Mouse (Mus musculus) embryonic facial prominence, embryonic 14.5 days (tissue): Measurements from ENCODE around the gene Cdk9. TPM values are rescaled to one million over a fixed set of nuclear protein-coding genes. Genes with fewer than 3 reads are reported as not detected.

Source experiments
- ATAC-seq: fragments of 200-750 bp; cut with Nextera tagmentation; 2 replicates; pipeline ENCODE4 v1.8.0; 2017; ENCODE audit warnings: low read depth, moderate number of reproducible peaks, moderate TSS enrichment
- DNase-seq: peaks from one replicate; pipeline ENCODE4 v3.0.0-alpha.2; 2015; ENCODE audit warnings: low spot score
- H3K27ac ChIP-seq: fragments of 300-500 bp; sonication (generic); replicated peaks from 2 replicates; pipeline ENCODE4 v1.5.1; 2014; ENCODE audit warnings: low read depth, mild to moderate bottlenecking, low read length, moderate library complexity
- H3K27me3 ChIP-seq: fragments of 300-500 bp; sonication (generic); replicated peaks from 2 replicates; pipeline ENCODE4 v1.6.1; 2014; ENCODE audit warnings: low read length; ENCODE audit not compliant: control insufficient read depth, insufficient read depth
- H3K36me3 ChIP-seq: fragments of 300-500 bp; sonication (generic); 2 replicates; pipeline ENCODE4 v1.6.1; 2014; ENCODE audit warnings: low read length, mixed read lengths; ENCODE audit not compliant: control insufficient read depth, insufficient read depth
- H3K4me1 ChIP-seq: fragments of 300-500 bp; sonication (generic); 2 replicates; pipeline ENCODE4 v1.6.1; 2014; ENCODE audit warnings: antibody characterized with exemption, low read length; ENCODE audit not compliant: control insufficient read depth, insufficient read depth
- H3K4me2 ChIP-seq: fragments of 300-500 bp; sonication (generic); 2 replicates; pipeline ENCODE4 v1.6.1; 2014; ENCODE audit warnings: low read depth, mild to moderate bottlenecking, low read length, moderate library complexity, mixed read lengths
- H3K4me3 ChIP-seq: fragments of 300-500 bp; sonication (generic); 2 replicates; pipeline ENCODE4 v1.5.1; 2014; ENCODE audit warnings: low read depth, mild to moderate bottlenecking, low read length
- H3K9ac ChIP-seq: fragments of 300-500 bp; sonication (generic); 2 replicates; pipeline ENCODE4 v1.6.1; 2014; ENCODE audit warnings: low read depth, mild to moderate bottlenecking, low read length, moderate library complexity, mixed read lengths
- H3K9me3 ChIP-seq: fragments of 300-500 bp; sonication (generic); 2 replicates; pipeline ENCODE4 v1.6.1; 2016; ENCODE audit warnings: low read length; ENCODE audit not compliant: control insufficient read depth
- WGBS: fragments of 180-500 bp; shearing (Covaris S2); extraction: QIAGEN DNeasy Blood & Tissue Kit; methylation state at CpG from one replicate; pipeline ENCODE4 v1.1.7; 2014; 5-methylcytosine and 5-hydroxymethylcytosine counted together
- polyA plus RNA-seq: library from polyadenylated mRNA; unstranded; fragments of >200 nt; fragmentation: Nextera tagmentation; extraction: Ambion mirVana; gene quantifications from 2 replicates; pipeline ENCODE4 v1.2.1, GENCODE M21; 2014

Cdk9 gene
- polyA plus RNA-seq, 1 experiment from 2014 or later, result 67.4 TPM

DNA sequence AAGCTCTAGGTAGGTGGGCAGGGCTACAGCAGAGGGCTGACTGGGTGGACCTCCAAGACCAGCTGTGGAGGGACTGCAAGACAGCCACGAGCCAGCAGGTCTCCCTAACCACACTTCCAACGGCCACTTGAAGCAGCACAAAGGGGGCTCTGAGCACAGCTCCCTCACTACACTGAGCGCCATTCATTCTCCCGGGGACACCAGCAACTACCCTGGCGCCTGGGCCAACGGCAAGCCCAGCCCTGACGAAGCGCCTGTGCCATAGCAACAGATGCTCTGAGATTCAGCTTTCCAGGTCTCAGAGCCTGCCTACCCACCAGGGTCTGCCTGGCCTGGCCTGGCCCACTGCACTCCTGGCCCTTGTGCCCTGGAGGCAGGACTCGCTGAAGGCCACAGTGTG is 5.9 kb upstream of the Cdk9 start:
- peaks cover 20% of the 10 kb centered on the region; the same call in 1 of the 2 replicates for H3K4me1 ChIP-seq
- H3K4me3 ChIP-seq, result no peak overlapping the region
- 40% methylated on average over 9 of the region's 9 CpGs for WGBS
- H3K4me2 ChIP-seq, result no peak overlapping the region
- no peaks in the 10 kb centered on the region for H3K36me3 ChIP-seq
- peak; percentile 30 for ATAC-seq
- H3K27ac ChIP-seq, result peak overlapping the region; percentile 52
- peak; percentile 64 for DNase-seq
- H3K27me3 ChIP-seq, result no peaks in the 10 kb centered on the region
- no peaks in the 10 kb centered on the region for H3K9me3 ChIP-seq
- no peak overlapping the region for H3K9ac ChIP-seq

DNA sequence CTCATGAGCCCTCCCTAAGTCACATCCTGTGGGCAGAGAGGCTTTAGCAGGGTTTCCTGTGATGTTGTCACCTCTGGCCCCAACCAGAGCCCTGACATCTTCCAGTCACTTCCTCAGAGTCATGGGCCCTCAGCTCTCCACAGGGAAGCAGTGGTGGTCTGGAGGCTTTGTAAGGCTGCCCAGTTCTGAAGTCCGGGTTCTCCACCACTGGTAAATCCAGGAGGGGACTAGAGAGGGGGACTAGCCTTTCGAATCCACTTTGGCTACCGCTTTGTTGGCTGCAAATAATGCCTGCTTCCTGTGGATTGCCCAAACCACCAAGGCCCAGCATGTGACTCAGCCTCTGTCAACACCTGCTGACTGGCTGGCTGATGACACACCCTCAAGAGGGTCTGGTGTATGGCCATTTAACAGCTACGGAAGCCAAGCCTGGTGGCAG is 2.1 kb upstream of the Cdk9 start:
- peak overlapping the region; percentile 44; the same call in 1 of the 2 replicates for H3K27ac ChIP-seq

DNA sequence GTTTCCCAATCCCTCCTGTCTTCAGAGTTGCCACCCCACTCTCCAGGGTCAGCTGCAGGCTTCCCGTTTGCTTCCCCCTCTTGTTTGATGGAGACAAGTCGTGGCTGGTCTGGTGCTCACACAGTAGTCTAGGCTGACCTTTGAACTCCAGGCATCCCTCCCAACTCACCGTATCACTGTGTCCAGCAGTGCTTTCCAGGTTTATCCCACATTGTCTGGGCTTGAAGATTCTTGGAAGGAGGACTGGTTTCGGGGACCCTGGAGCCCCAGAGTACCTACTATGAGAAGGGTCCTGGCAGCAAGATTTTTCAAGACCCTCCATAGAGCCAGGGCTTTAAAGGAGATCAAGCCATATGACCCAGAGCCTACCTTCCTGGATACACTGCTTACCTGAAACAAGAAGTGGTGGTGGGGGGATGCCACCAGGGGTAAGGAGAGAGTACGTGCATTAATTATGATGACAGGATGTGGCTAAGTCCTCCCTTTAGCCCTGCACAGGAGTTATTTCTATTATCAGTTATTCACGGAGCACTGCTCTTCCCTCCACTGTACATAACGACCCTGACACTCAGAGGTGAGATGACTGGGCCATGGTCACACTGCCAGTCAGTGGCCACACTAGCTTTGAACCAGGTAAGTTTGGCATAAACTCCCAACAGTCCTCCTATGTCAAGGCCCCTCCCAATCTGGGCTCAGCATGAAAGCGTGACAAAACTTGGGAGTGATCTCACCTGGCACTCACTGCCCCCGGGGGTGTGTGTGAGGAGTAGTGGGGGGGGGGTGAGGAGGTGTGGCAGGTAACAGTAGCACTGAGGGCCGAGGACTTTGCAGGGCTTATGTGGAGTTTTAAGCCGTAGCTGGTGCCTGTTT is 1.5 kb upstream of the Cdk9 start:
- Histone ChIP-seq H3K36me3 (peaks cover 14% of the 10 kb centered on the region), H3K9ac (peak overlapping the region; percentile 86), H3K9me3 (no peaks in the 10 kb centered on the region), H3K27me3 (no peaks in the 10 kb centered on the region), H3K4me2 (0 out of 2 replicates have a peak overlapping the region, but pooled peaks have one; percentile 56), H3K4me1 (0 out of 2 replicates have a peak, but pooled peaks cover 3% of the 10 kb centered on the region), H3K27ac (peak overlapping the region; percentile 95), H3K4me3 (no peak overlapping the region; the same call in 1 of the 2 replicates)
- 45% methylated on average over 11 of the region's 11 CpGs for WGBS
- DNase-seq (no peak), ATAC-seq (no peak)

More for the DNA sequence above, 2.1 kb upstream of the Cdk9 start:
- Histone ChIP-seq H3K4me2 (no peak overlapping the region), H3K36me3 (peaks cover 7% of the 10 kb centered on the region), H3K9me3 (no peaks in the 10 kb centered on the region), H3K27me3 (no peaks in the 10 kb centered on the region), H3K9ac (no peak overlapping the region; the same call in 1 of the 2 replicates), H3K4me3 (no peak overlapping the region), H3K4me1 (0 out of 2 replicates have a peak, but pooled peaks cover 3% of the 10 kb centered on the region)
- DNase-seq (peak; percentile 36), ATAC-seq (no peak)
- WGBS, result 63% methylated on average over 4 of the region's 4 CpGs

DNA sequence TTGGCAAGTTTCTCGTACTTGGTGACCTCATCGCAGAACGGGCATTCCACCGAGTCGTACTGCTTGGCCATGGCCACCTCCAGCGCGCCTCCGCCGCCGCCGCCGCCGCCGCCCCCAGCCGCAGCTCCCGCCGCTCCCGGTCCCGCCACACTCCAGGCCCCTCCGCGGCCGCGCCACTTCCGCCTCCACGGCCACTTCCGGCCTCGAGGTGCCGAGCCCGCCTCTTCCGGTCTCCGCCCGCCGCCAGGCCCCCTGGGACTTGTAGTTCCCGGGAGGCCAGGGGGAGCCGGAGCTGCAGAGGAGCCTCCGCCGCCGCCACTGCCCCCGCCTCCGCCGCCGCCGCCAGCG is 316 bp downstream of the Cdk9 start:
- ATAC-seq, result peak; percentile 93
- WGBS, result no CpG with 5 or more reads among the region's 44 CpGs
- H3K36me3 ChIP-seq, result peaks cover 32% of the 10 kb centered on the region
- 0 out of 2 replicates have a peak, but pooled peaks cover 3% of the 10 kb centered on the region for H3K4me1 ChIP-seq
- no peaks in the 10 kb centered on the region for H3K27me3 ChIP-seq
- H3K4me3 ChIP-seq, result peak overlapping the region; percentile 91
- no peaks in the 10 kb centered on the region for H3K9me3 ChIP-seq
- peak; percentile 95 for DNase-seq
- peak overlapping the region; percentile 78 for H3K4me2 ChIP-seq
- H3K9ac ChIP-seq, result peak overlapping the region; percentile 86
- H3K27ac ChIP-seq, result peak overlapping the region; percentile 95

DNA sequence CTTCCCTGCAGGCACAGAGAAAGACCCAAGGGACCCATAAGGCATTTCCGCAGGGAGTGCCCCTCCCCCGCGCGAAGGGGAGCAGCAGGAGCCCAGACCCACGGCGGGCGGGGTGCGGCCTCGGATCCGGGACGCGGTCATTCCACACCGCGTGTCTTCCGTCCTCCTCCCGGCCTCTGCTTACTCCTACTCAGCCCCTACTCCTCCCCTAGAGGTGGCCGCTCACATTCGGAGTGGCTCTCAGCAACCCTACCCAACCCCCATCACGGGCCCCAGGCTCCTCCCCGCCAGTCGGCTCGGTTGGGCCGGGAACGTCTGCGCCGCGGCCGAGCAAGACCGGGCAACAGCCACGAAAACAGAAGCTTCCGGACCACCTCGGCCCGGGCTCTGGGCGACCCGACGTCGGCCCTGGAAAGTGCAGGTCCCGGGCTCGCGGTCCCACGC is 746 bp downstream of the Cdk9 start:
- peak overlapping the region; percentile 95 for H3K27ac ChIP-seq
- WGBS, result under 1% methylated on average over 32 of the region's 41 CpGs
- no peaks in the 10 kb centered on the region for H3K27me3 ChIP-seq
- peak overlapping the region; percentile 78 for H3K4me2 ChIP-seq
- peak overlapping the region; percentile 86 for H3K9ac ChIP-seq
- peak overlapping the region; percentile 91 for H3K4me3 ChIP-seq
- DNase-seq (peak; percentile 70), ATAC-seq (peak; percentile 45)
- H3K4me1 ChIP-seq, result 0 out of 2 replicates have a peak, but pooled peaks cover 3% of the 10 kb centered on the region
- H3K36me3 ChIP-seq, result peaks cover 36% of the 10 kb centered on the region
- H3K9me3 ChIP-seq, result no peaks in the 10 kb centered on the region

DNA sequence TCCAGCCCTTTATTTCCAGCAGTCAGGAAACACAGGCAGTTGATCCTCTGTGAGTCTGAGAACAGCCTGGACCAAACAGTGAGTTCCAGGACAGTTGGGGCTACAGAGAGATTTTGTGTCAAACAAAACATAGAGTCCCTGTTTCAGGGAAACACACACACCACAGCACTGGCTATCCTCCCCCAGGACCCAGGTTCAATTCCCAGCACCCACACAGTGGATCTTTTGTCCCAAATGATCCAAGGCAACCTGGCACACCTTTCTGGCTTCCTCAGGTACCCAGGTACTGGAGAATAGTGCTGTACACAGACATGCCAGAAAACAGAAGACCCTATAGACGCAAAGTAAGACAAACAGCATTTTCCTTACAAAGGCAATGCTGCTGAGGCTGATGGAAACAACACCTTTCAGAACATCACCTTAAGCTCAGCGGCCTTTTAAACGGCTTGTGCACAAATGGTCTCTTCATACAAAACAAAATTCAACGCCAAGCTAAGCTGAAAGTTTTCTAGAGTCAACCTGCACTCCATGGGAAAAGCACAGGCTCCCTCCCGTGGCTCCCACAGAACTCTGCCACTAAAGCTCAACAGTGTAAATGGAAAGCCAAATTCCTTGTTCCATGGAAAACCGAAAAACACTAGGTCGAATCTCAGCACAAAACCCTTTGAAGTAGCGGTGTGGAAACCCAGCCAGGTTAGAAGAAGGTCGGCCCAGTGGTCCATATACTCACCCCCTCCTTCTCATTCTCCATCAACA is 1.4 kb downstream of the Cdk9 start:
- no peak for DNase-seq
- Histone ChIP-seq H3K9me3 (no peaks in the 10 kb centered on the region), H3K4me1 (0 out of 2 replicates have a peak, but pooled peaks cover 3% of the 10 kb centered on the region), H3K9ac (peak overlapping the region; percentile 86), H3K4me3 (peak overlapping the region; percentile 91), H3K36me3 (peaks cover 42% of the 10 kb centered on the region), H3K27me3 (no peaks in the 10 kb centered on the region), H3K4me2 (peak overlapping the region; percentile 78), H3K27ac (peak overlapping the region; percentile 95)
- ATAC-seq, result no peak
- 29% methylated on average over 9 of the region's 9 CpGs for WGBS

DNA sequence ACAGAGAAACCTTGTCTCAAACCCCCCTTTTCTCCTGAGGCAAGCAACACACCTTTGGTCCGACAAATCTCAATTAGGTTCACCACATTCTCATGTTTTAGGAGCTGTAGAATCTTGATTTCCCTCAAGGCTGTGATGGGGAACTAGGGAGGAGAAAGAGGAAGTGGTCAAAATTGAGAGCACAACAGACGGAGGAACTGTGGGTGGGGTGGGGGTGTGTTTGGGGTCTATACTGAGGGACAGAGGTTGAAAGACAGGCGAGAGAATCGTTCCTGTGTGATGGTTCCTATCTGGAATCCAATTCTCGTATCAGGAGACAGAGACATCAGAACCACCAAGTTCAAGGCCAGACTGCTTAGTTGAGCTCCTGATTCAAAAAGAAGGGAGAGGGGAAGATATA is 2.5 kb downstream of the Cdk9 start:
- Histone ChIP-seq H3K27me3 (no peaks in the 10 kb centered on the region), H3K9me3 (no peaks in the 10 kb centered on the region), H3K4me1 (0 out of 2 replicates have a peak, but pooled peaks cover 3% of the 10 kb centered on the region), H3K36me3 (peaks cover 53% of the 10 kb centered on the region), H3K4me2 (no peak overlapping the region), H3K4me3 (no peak overlapping the region), H3K27ac (no peak overlapping the region), H3K9ac (no peak overlapping the region)
- ATAC-seq, result no peak
- DNase-seq, result no peak
- 81% methylated on average over 5 of the region's 5 CpGs for WGBS

DNA sequence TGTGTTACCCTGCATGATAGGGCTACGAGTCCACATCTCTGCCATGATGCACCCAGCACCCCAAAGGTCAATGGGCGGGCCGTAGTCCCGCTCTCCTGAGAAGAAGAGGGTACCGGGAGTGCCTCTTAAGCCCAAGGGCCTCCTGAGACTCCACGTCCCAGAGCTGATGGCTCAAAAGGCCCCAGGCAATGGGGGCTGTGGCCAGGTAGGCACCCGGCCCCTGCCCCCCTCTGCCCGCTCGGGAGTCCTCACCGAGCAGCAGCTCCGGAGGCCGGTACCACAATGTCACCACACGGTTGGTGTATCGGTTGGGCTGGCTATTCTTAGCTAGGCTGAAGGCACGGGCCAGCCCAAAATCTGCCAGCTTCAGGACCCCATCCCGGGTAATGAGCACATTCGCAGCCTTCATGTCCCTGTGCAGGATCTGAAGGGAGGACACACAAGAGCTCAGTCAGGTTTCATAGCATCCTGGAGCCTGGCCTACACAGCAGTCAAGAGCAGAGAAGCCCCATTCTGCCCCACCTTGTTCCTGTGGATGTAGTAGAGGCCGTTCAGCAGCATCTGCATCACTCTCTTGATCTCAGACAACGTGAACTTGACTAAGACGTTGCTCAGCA is 3.2 kb downstream of the Cdk9 start:
- DNase-seq, result no peak
- 91% methylated on average over 19 of the region's 20 CpGs for WGBS
- ATAC-seq, result no peak

More for the DNA sequence above, 3.2 kb downstream of the Cdk9 start:
- H3K36me3 ChIP-seq, result peaks cover 61% of the 10 kb centered on the region
- H3K9me3 ChIP-seq, result no peaks in the 10 kb centered on the region
- H3K9ac ChIP-seq, result no peak overlapping the region
- H3K27ac ChIP-seq, result no peak overlapping the region
- H3K4me1 ChIP-seq, result 0 out of 2 replicates have a peak, but pooled peaks cover 3% of the 10 kb centered on the region
- H3K4me3 ChIP-seq, result no peak overlapping the region
- no peak overlapping the region for H3K4me2 ChIP-seq
- no peaks in the 10 kb centered on the region for H3K27me3 ChIP-seq
